Mouse (Mus musculus): ENCODE measurements around the gene Eloa. TPM values are rescaled to one million over a fixed set of nuclear protein-coding genes. Genes with fewer than 3 reads are reported as not detected.

Gene Eloa
- polyA plus RNA-seq, 1 experiment = 4.5 TPM

DNA sequence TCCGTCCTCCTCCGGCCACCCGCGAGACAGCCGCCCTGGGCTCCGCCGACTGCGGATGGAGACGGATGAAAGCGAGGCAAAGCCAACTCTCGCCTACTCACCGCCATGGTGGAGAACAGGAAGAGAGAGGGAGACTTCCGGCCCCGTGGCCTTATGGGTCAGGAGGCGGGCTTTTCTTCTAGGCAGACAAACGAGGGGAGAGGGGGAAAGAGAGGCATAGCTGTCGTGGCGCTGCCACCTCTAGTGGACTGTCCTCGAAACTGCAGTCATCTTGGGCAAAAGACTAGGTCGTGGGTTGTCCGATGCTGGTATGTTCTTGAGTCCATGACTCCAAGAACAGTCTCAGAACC, 31.7 kb upstream of the Eloa start, which contains the start of gene Rpl11:
Rpl11 (minus strand) TSS at position 182 of the 350 bp plus-strand sequence.
- H3K4me1 ChIP-seq = peaks cover 46% of the 10 kb centered on the region
- H3K9me3 ChIP-seq = no peaks in the 10 kb centered on the region
- H3K36me3 ChIP-seq (replicated peaks; ENCODE audit: low read length) = peaks cover 41% of the 10 kb centered on the region
- peak within 1 kb of the TSS; percentile 98 for H3K4me3 ChIP-seq (replicated peaks)
- TF ChIP-seq FLI1 (IDR thresholded peaks at IDR 0.05; ENCODE audit: low read length) (no peak; the same call in 1 of the 2 replicates), GATA1 (IDR thresholded peaks at IDR 0.05; ENCODE audit: borderline replicate concordance, low read length) (no peak)
- peaks cover 7% of the 10 kb centered on the region for H3K27me3 ChIP-seq (replicated peaks)

DNA sequence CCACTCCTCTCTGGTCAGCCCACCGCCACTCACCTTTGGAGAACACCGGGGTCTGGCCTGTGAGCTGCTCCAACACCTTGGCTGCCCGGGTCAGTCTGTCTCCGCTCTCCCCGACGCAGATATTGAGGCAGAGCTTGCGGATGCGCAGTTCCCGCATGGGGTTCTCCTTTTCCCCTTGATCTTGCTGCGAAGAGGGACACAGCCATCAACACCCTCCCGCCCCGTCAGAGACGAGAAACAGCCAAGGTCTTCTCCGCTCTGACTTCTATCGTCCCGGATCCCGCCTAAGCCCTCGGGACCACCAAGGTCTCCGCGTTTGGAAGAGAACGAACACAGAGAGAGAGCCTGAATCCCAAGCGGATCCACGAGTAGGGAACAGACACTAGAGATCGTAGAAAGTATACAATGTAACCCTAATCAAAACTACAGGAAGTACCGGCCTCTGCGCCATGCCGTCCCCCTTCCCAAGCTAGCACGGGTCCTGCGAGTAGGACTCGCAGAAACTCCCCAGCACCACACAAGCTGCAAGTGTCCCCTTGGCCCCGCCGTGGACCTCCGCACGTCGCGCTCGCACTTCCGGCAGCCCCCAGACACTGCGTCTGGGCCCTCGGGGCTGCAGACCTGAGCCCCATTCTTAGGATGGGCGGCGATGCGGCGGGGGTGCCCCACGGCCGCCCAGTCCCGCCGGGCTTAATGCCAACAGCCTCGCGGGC, 31.1 kb upstream of the Eloa start:
- Histone ChIP-seq H3K9me3 (no peaks in the 10 kb centered on the region), H3K27me3 (replicated peaks) (peaks cover 7% of the 10 kb centered on the region), H3K4me3 (replicated peaks) (peak overlapping the region; percentile 98), H3K4me1 (peaks cover 51% of the 10 kb centered on the region), H3K36me3 (replicated peaks; ENCODE audit: low read length) (peaks cover 46% of the 10 kb centered on the region)
- no peak for TF ChIP-seq GATA1 (IDR thresholded peaks at IDR 0.05; ENCODE audit: borderline replicate concordance, low read length)
- no peak for TF ChIP-seq FLI1 (IDR thresholded peaks at IDR 0.05; ENCODE audit: low read length)

DNA sequence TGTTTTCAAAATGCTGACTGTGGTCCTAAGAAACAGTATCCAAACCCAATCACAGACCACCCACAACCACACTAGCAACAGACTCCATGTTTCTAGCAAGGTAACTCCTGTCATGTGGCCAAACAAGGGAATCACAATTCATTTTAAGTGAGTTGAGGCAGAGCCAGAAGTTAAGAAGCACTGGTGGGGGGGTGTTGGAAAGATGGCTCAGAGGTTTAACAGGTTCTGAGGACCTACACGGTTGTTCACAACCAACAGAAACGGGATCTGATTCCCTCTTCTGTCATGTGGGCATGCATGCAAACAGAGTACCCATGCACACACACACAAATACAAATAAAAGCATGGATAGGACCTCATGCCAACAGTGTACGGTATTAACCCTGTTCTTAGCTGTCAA, 30.5 kb upstream of the Eloa start:
- Histone ChIP-seq H3K27me3 (replicated peaks) (peaks cover 7% of the 10 kb centered on the region), H3K4me1 (peaks cover 57% of the 10 kb centered on the region), H3K9me3 (no peaks in the 10 kb centered on the region), H3K36me3 (replicated peaks; ENCODE audit: low read length) (peaks cover 50% of the 10 kb centered on the region), H3K4me3 (replicated peaks) (peak overlapping the region; percentile 98)
- TF ChIP-seq FLI1 (IDR thresholded peaks at IDR 0.05; ENCODE audit: low read length) = no peak
- TF ChIP-seq GATA1 (IDR thresholded peaks at IDR 0.05; ENCODE audit: borderline replicate concordance, low read length) = no peak

DNA sequence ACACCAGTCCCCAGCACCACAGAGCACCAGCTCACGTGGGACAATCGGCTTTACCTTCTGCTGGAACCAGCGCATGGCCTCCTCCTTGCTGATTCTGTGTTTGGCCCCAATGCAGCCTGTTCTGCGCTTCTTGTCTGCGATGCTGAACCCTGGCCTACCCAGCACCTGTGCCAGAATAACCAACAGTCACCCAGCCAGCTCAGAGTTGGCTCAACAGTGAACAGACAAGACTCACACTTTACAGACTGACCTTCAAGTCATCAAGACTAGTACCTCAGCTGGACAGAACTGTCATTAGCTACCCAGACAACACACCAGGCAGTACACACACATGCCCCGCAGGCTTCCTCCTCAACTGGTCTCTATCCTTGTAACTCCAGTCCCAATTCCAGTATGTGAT, 28.7 kb upstream of the Eloa start:
- H3K36me3 ChIP-seq (replicated peaks; ENCODE audit: low read length) = peaks cover 65% of the 10 kb centered on the region
- no peaks in the 10 kb centered on the region for H3K9me3 ChIP-seq
- peaks cover 2% of the 10 kb centered on the region for H3K27me3 ChIP-seq (replicated peaks)
- peaks cover 70% of the 10 kb centered on the region for H3K4me1 ChIP-seq
- H3K4me3 ChIP-seq (replicated peaks) = no peak overlapping the region
- TF ChIP-seq GATA1 (IDR thresholded peaks at IDR 0.05; ENCODE audit: borderline replicate concordance, low read length) = no peak
- no peak for TF ChIP-seq FLI1 (IDR thresholded peaks at IDR 0.05; ENCODE audit: low read length)

DNA sequence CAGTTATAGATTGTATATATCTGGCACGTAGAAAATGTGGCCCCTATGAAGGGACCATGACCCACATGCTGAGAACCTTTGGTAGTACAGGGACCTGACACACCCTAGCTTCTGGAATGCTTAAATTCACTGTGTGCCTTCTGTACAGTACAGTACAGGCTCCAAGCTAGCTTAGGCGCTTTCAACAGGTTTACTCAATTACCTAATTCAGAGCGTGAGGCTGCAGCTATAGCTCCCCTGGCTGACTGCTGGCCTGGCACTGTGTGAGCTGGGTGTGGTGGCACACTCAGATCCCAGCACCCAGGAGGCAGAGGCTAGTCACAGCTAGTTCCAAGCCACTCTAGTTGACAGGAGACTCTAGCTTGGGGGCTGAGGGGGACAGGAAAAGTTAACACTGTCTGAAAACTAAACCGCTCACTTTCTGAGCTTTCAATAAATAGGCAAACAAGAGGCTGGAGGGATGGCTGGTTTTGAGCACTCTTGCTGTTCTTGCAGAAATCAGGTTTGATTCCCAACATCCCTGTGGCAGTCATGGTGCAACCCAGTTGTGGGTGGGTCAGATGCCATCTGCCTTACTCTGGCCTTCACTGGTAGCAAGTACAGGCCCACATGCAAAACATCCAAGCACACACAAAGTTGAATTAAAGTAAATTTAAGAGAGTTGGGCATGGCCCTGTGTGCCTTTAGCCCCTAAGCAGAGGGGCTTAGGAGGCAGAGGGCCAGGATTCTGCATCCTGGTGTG, 26.9 kb upstream of the Eloa start:
- TF ChIP-seq FLI1 (IDR thresholded peaks at IDR 0.05; ENCODE audit: low read length) (no peak), GATA1 (IDR thresholded peaks at IDR 0.05; ENCODE audit: borderline replicate concordance, low read length) (no peak)
- H3K27me3 ChIP-seq (replicated peaks) = no peaks in the 10 kb centered on the region
- H3K9me3 ChIP-seq = no peaks in the 10 kb centered on the region
- peak overlapping the region; percentile 53 for H3K4me3 ChIP-seq (replicated peaks)
- peaks cover 83% of the 10 kb centered on the region for H3K36me3 ChIP-seq (replicated peaks; ENCODE audit: low read length)
- peaks cover 73% of the 10 kb centered on the region for H3K4me1 ChIP-seq

DNA sequence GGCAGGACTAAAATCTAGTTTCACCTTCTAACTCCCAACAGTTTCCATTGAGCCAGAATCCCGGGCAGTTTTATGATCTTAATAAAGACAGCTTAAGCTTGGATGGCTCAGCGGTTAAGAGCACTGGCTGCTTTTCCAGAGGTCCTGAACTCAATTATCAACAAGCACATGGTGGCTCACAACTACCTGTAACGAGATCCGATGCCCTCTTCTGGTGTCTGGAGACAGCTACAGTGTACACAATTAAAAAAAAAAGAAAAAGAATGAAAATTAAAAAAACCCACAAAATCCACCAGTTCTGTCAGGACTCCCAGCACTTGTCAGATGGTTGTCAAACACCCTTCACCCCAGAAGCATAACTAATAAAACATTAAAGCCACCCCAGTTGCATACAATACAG, 26.1 kb upstream of the Eloa start:
- H3K9me3 ChIP-seq = no peaks in the 10 kb centered on the region

DNA sequence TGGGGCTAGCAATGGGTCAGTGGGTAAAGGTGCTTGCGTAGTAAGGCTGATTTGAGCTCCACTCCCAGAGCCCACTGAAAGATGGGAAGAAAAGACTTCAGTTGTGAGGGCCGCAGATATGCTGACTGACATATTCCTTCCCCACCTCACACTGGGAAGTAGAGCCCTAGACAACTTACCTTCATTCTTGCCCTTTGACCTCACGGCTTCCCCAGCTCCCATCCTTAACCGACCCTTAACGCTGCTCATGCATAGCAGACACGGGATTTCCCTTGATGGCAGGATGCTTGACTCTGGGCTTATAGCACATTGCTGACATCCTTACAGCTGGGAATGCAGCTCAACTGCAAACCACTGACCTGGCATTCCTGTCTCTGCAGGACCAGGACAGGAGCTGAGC, 25.3 kb upstream of the Eloa start:
- Histone ChIP-seq H3K27me3 (replicated peaks) (no peaks in the 10 kb centered on the region), H3K36me3 (replicated peaks; ENCODE audit: low read length) (peaks cover 79% of the 10 kb centered on the region), H3K9me3 (no peaks in the 10 kb centered on the region), H3K4me3 (replicated peaks) (peak overlapping the region; percentile 53), H3K4me1 (peaks cover 76% of the 10 kb centered on the region)
- TF ChIP-seq GATA1 (IDR thresholded peaks at IDR 0.05; ENCODE audit: borderline replicate concordance, low read length) = no peak
- TF ChIP-seq FLI1 (IDR thresholded peaks at IDR 0.05; ENCODE audit: low read length) = no peak

More for the DNA sequence above, 26.1 kb upstream of the Eloa start:
- TF ChIP-seq FLI1 (IDR thresholded peaks at IDR 0.05; ENCODE audit: low read length) (no peak), GATA1 (IDR thresholded peaks at IDR 0.05; ENCODE audit: borderline replicate concordance, low read length) (no peak)
- Histone ChIP-seq H3K4me3 (replicated peaks) (no peak overlapping the region), H3K4me1 (peaks cover 78% of the 10 kb centered on the region), H3K27me3 (replicated peaks) (no peaks in the 10 kb centered on the region), H3K36me3 (replicated peaks; ENCODE audit: low read length) (peaks cover 83% of the 10 kb centered on the region)

DNA sequence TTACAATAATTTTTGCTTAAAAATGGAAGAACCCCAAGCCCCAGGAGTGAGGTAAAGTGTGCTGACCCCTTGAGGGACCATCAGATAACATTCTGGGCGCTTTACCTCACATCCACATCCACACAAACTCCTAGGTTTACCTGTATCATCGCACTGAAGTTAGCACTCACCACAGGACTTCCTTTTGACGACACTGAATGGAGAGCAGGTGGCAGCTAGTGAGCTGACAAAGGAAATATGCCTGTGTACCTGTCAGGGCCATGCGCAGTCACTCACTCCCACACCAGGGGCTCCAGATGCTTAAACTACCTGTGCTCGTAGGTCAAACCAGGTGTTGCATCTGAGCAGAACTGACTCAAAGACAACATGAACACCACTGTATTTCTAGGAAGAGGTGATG, 23.5 kb upstream of the Eloa start:
- TF ChIP-seq GATA1 (IDR thresholded peaks at IDR 0.05; ENCODE audit: borderline replicate concordance, low read length) (no peak), FLI1 (IDR thresholded peaks at IDR 0.05; ENCODE audit: low read length) (no peak)
- Histone ChIP-seq H3K9me3 (no peaks in the 10 kb centered on the region), H3K4me3 (replicated peaks) (no peak overlapping the region), H3K4me1 (peaks cover 74% of the 10 kb centered on the region), H3K36me3 (replicated peaks; ENCODE audit: low read length) (peaks cover 61% of the 10 kb centered on the region), H3K27me3 (replicated peaks) (no peaks in the 10 kb centered on the region)

DNA sequence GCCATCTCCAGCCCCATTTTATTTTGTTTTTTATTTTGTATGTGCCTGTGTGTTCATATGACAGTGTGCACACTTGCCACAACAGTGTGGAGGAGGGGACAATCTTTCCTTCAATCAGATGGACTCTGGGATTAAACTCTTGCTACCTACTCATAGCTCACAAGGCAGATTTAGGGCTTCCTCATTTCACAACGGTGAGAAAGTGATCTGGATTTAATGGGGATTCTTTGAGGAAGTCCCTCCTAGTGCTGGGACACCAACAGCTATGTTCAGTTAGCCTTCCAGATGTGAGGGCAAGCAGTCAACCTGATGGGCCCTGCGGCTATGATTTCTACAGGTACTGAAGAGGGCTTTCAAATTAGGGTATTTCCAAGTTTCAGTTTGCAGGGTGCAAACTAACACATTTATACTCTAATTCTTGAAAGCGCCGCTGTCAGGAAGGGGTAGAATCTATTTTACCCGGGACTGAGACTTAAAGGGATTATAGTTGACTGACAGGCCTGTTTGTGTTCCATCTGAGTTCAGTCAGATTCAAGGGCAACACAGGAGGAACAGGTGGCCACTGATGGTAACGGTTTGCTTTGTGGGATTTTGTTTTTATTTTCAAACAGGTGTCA, 22.3 kb upstream of the Eloa start:
- H3K27me3 ChIP-seq (replicated peaks) = no peaks in the 10 kb centered on the region
- TF ChIP-seq GATA1 (IDR thresholded peaks at IDR 0.05; ENCODE audit: borderline replicate concordance, low read length) (no peak), FLI1 (IDR thresholded peaks at IDR 0.05; ENCODE audit: low read length) (no peak)
- no peaks in the 10 kb centered on the region for H3K9me3 ChIP-seq
- H3K36me3 ChIP-seq (replicated peaks; ENCODE audit: low read length) = peaks cover 49% of the 10 kb centered on the region
- peaks cover 62% of the 10 kb centered on the region for H3K4me1 ChIP-seq
- H3K4me3 ChIP-seq (replicated peaks) = no peak overlapping the region

DNA sequence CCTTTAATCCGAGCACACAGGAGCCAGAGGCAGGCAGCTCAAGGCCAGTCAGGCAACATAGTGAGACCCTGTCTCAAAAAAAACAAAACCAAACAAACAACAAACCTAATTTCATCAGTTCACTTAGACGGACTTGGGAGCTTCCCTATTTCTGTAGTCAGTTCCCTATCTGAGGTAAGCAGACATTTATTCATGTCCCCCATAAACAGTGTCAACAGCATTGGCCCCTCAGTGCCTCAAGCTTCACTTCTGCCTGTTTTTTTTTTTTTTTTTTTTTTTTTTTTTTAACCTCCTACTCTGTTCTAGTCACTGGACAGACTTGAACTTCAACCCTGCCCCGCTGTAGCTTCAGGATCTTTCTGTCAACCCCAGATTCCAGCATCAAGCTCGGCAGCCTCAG, 13.5 kb upstream of the Eloa start:
- TF ChIP-seq GATA1 (IDR thresholded peaks at IDR 0.05; ENCODE audit: borderline replicate concordance, low read length) (no peak), FLI1 (IDR thresholded peaks at IDR 0.05; ENCODE audit: low read length) (no peak)
- no peak overlapping the region for H3K4me3 ChIP-seq (replicated peaks)

More for the DNA sequence above, 13.5 kb upstream of the Eloa start:
- Histone ChIP-seq H3K36me3 (replicated peaks; ENCODE audit: low read length) (peaks cover 8% of the 10 kb centered on the region), H3K9me3 (0 out of 2 replicates have a peak, but pooled peaks cover 3% of the 10 kb centered on the region), H3K27me3 (replicated peaks) (no peaks in the 10 kb centered on the region), H3K4me1 (peaks cover 50% of the 10 kb centered on the region)

Data from megakaryocyte, embryonic 14.5 days (primary cell).